Mouse (Mus musculus): ENCODE measurements around the gene Hist1h4f. TPM values are rescaled to one million over a fixed set of nuclear protein-coding genes. Genes with fewer than 3 reads are reported as not detected.
A peak's percentile ranks its signal among the peaks of the same experiment; 100 is the strongest.
"Not testable (repeated sequence)": the region's sequence is repeated elsewhere in the genome, so short reads cannot be mapped to it uniquely, and the experiment has no call there.

Gene Hist1h4f
- total RNA-seq (2014; fragmentation: Nextera tagmentation) (443 and 478 TPM in 2 replicates), total RNA-seq (2017) (2,744 and 3,177 TPM in 2 replicates), polyA plus RNA-seq (2012) (8.0 and 49.6 TPM in 2 replicates)

DNA sequence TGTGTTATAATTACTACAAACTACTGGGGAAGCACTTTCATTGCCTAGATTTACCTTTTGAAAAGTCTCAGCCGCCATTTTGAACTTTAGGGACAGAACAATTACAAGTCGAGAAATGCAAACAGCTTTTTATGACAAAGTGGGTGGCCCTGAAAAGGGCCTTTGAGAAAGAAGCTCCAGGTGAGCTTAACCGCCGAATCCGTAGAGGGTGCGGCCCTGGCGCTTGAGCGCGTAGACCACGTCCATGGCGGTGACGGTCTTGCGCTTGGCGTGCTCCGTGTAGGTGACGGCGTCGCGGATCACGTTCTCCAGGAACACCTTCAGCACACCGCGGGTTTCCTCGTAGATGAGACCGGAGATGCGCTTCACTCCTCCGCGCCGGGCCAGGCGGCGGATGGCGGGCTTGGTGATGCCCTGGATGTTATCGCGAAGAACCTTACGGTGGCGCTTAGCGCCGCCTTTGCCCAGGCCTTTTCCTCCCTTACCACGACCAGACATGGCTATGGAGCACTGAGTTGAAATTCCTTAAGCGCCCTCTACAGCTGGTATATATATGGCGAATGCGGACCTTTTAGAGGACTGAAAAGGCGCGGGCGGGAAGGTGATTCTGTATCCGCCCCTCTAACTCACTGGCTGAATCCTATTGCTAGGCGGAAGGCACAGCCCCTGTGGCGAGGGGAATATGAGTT, at the start of gene Hist1h4f:
Hist1h4f (minus strand) TSS at position 503 of the 689 bp plus-strand sequence.
- ATAC-seq (ENCODE audit: extremely low read depth, insufficient number of reproducible peaks, low FRiP score, poor library complexity, severe bottlenecking) = peak; percentile 45
- peaks cover 40% of the 10 kb centered on the region for H3K4me1 ChIP-seq (ENCODE audit: insufficient read depth, low read depth, low read length)
- H3K36me3 ChIP-seq (replicated peaks) = not testable (repeated sequence)

DNA sequence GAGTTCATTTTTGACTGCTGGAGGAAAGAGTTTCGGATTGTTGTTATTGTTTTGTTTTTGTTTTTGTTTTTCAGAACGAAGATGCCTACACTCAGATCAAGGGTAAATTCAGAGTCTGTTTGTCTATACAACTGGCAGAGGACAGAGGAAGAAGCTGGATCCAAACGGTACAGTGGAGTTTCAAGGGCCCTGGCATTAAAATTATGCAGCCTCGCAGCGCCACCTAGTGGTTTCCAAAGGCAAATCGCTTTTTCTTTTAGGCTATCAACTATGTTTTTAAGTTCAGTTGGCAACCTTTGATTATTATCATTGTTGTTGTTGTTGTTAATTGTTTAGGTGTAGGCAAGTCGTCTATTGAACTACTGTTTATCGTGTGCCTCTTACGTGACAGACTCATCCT, 46.5 kb upstream of the Hist1h4f start:
- Histone ChIP-seq H3K4me1 (ENCODE audit: insufficient read depth, low read depth, low read length) (peaks cover 51% of the 10 kb centered on the region), H3K27me3 (ENCODE audit: insufficient read depth, low read length) (no peaks in the 10 kb centered on the region), H3K9me3 (replicated peaks) (no peaks in the 10 kb centered on the region), H3K36me3 (replicated peaks) (no peaks in the 10 kb centered on the region), H3K4me3 (ENCODE audit: low read depth, low read length) (no peak overlapping the region)
- ATAC-seq (ENCODE audit: extremely low read depth, insufficient number of reproducible peaks, low FRiP score, poor library complexity, severe bottlenecking) = 0 out of 2 replicates have a peak, but pooled peaks have one; percentile 19
- TF ChIP-seq GATA1 (IDR thresholded peaks at IDR 0.05; ENCODE audit: borderline replicate concordance, low read length) (no peak), CTCF (IDR thresholded peaks at IDR 0.05; ENCODE audit: low read depth, low read length) (peak; percentile 49)
- no peak for DNase-seq (ENCODE audit: low spot score)

More for the DNA sequence above, at the start of gene Hist1h4f:
- TF ChIP-seq POLR2AphosphoS5 (IDR thresholded peaks at IDR 0.05; ENCODE audit: insufficient replicate concordance, low read depth, low read length) = peak; percentile 93
- peak within 1 kb of the TSS; percentile 67 for H3K4me3 ChIP-seq (ENCODE audit: low read depth, low read length)
- peak; percentile 20 for DNase-seq (ENCODE audit: low spot score)
- not testable (repeated sequence) for H3K9me3 ChIP-seq (replicated peaks); H3K27me3 ChIP-seq (ENCODE audit: insufficient read depth, low read length)

DNA sequence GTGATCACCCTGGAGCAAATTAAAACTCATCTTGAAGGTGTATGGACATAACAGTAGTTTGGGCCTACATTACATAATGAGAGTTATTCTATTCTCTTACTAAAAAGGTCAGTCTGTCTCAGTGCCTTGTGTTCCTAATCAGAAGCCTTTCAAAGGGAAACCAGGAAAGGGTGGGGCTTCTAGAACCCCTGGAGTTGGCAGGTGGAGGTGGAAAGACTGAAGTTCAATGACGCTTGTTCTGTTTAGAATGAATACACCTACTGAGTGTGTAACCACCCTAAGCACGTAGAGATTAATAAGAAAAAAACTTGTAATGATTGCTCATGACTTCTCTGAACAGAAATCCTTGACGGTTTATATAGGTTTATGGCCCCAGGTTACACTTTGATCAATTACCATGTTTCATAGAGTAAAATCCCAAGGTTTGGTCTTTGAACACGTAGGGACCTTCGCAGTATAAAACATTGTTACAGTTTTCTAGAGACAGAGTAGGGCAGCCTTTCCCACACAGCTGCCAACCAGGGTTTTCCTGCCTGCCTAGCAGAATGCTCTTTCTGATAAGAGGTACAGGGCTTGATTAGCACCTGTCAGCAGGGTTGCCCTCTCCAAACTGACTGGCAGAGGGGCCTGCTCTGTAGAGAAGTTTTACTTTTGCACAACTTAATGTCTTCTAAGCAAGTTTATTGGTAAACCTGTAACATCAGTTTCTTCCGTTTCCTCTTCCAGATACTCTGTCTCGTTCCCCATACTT, 44.3 kb upstream of the Hist1h4f start:
- H3K36me3 ChIP-seq (replicated peaks) = no peaks in the 10 kb centered on the region
- no peak for TF ChIP-seq GATA2 (IDR thresholded peaks at IDR 0.05; ENCODE audit: borderline replicate concordance, low read depth, low read length)
- no peak for TF ChIP-seq POLR2AphosphoS5 (IDR thresholded peaks at IDR 0.05; ENCODE audit: insufficient replicate concordance, low read depth, low read length)
- TF ChIP-seq TAL1 (conservative IDR thresholded peaks at IDR 0.05; ENCODE audit: low read depth, low read length) = peak; percentile 45; the same call in 1 of the 2 replicates
- no peak for TF ChIP-seq GATA1 (IDR thresholded peaks at IDR 0.05; ENCODE audit: borderline replicate concordance, low read length)
- no peaks in the 10 kb centered on the region for H3K27me3 ChIP-seq (ENCODE audit: insufficient read depth, low read length)
- H3K4me1 ChIP-seq (ENCODE audit: insufficient read depth, low read depth, low read length) = peaks cover 70% of the 10 kb centered on the region
- H3K9me3 ChIP-seq (replicated peaks) = no peaks in the 10 kb centered on the region
- no peak overlapping the region; the same call in 1 of the 2 replicates for H3K4me3 ChIP-seq (ENCODE audit: low read depth, low read length)
- no peak for ATAC-seq (ENCODE audit: extremely low read depth, insufficient number of reproducible peaks, low FRiP score, poor library complexity, severe bottlenecking)
- no peak for DNase-seq (ENCODE audit: low spot score)

DNA sequence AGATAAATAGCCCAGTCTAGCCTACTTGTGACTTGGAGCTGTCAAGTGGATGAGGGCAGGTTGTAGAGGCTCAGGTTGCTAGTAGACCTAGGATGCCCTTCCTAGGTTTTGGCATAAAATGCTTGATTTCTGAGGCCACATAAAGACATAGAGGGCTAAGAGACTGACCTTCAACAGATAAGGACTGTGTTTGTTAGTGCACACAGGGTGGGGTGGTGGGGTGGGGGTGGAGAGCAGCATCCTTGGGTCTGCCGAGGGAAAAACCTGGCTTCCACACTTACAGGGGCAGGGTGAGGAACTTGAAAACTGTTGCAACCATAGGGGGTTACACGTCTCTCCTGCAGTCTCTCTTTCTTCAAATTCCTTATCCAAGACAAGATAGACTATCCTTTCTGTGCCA, 43.7 kb upstream of the Hist1h4f start:
- Histone ChIP-seq H3K4me3 (ENCODE audit: low read depth, low read length) (no peak overlapping the region), H3K4me1 (ENCODE audit: insufficient read depth, low read depth, low read length) (peaks cover 74% of the 10 kb centered on the region), H3K27me3 (ENCODE audit: insufficient read depth, low read length) (no peaks in the 10 kb centered on the region), H3K9me3 (replicated peaks) (no peaks in the 10 kb centered on the region), H3K36me3 (replicated peaks) (no peaks in the 10 kb centered on the region)
- ATAC-seq (ENCODE audit: extremely low read depth, insufficient number of reproducible peaks, low FRiP score, poor library complexity, severe bottlenecking) (no peak), DNase-seq (ENCODE audit: low spot score) (no peak)
- TF ChIP-seq TAL1 (conservative IDR thresholded peaks at IDR 0.05; ENCODE audit: low read depth, low read length) (no peak), POLR2AphosphoS5 (IDR thresholded peaks at IDR 0.05; ENCODE audit: insufficient replicate concordance, low read depth, low read length) (no peak), CTCF (IDR thresholded peaks at IDR 0.05; ENCODE audit: low read depth, low read length) (no peak), GATA2 (IDR thresholded peaks at IDR 0.05; ENCODE audit: borderline replicate concordance, low read depth, low read length) (no peak)

DNA sequence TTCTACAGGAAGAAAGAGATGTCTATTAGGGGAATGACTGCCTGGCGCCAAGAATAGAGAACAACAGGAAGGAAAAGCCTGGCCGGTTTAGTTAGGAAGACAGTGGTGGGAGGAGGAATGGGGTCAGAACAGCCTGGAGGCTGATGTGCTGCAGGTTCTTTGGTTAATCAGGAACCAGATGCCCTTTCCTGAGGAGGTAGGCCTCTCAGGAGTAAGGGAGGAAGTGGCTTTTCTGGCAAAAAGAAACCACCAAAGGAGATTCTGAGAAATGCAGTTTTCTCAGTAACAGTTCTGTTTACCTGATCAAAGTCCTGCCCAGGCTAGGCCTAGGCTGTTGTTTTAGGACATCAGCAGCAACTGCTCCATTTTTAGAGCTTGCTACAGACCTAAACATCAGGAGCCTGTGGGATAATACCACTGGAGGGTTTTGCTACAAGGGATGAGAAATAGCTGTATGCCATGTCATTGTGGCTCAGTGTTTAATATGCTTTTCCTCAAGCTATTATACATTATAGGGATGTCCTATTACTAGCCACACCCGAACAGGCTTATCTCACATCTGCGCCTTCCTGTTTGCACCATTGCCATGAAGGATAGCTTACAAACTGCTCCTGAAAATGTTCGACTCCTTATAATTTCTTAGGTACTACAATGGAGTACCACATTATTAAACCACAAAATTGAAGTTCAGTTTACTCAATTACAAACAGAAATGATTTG, 41.8 kb upstream of the Hist1h4f start:
- peak; percentile 47; the same call in 1 of the 2 replicates for ATAC-seq (ENCODE audit: extremely low read depth, insufficient number of reproducible peaks, low FRiP score, poor library complexity, severe bottlenecking)
- TF ChIP-seq POLR2AphosphoS5 (IDR thresholded peaks at IDR 0.05; ENCODE audit: insufficient replicate concordance, low read depth, low read length) (no peak), CTCF (IDR thresholded peaks at IDR 0.05; ENCODE audit: low read depth, low read length) (no peak), GATA1 (IDR thresholded peaks at IDR 0.05; ENCODE audit: borderline replicate concordance, low read length) (no peak), TAL1 (conservative IDR thresholded peaks at IDR 0.05; ENCODE audit: low read depth, low read length) (no peak), GATA2 (IDR thresholded peaks at IDR 0.05; ENCODE audit: borderline replicate concordance, low read depth, low read length) (no peak)
- DNase-seq (ENCODE audit: low spot score) = peak; percentile 28
- no peaks in the 10 kb centered on the region for H3K36me3 ChIP-seq (replicated peaks)
- H3K4me1 ChIP-seq (ENCODE audit: insufficient read depth, low read depth, low read length) = peaks cover 82% of the 10 kb centered on the region
- no peaks in the 10 kb centered on the region for H3K27me3 ChIP-seq (ENCODE audit: insufficient read depth, low read length)
- no peak overlapping the region for H3K4me3 ChIP-seq (ENCODE audit: low read depth, low read length)
- no peaks in the 10 kb centered on the region for H3K9me3 ChIP-seq (replicated peaks)

DNA sequence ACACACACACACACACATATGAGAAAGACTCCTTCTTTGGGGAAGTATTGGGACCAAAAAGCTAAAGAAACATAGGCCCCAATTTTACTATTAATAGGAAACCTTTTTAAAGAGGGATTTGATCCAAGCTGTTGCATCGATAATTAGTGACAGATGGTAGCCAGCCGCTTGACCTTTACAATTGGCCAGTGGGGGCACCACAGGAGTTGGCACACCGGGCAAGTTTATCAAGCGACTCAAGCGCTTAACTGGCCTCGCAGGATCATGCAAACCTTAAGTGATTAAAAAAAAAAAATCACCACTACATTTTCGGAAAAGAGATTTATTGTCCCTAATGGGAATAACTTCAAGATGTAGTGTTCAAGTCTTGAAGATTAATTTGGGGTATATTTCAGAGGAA, 41.2 kb upstream of the Hist1h4f start:
- ATAC-seq (ENCODE audit: extremely low read depth, insufficient number of reproducible peaks, low FRiP score, poor library complexity, severe bottlenecking) (no peak), DNase-seq (ENCODE audit: low spot score) (no peak)
- Histone ChIP-seq H3K4me3 (ENCODE audit: low read depth, low read length) (no peak overlapping the region), H3K9me3 (replicated peaks) (no peaks in the 10 kb centered on the region), H3K4me1 (ENCODE audit: insufficient read depth, low read depth, low read length) (peaks cover 77% of the 10 kb centered on the region), H3K36me3 (replicated peaks) (no peaks in the 10 kb centered on the region), H3K27me3 (ENCODE audit: insufficient read depth, low read length) (no peaks in the 10 kb centered on the region)
- no peak for TF ChIP-seq GATA1 (IDR thresholded peaks at IDR 0.05; ENCODE audit: borderline replicate concordance, low read length)
- no peak for TF ChIP-seq POLR2AphosphoS5 (IDR thresholded peaks at IDR 0.05; ENCODE audit: insufficient replicate concordance, low read depth, low read length)
- no peak for TF ChIP-seq TAL1 (conservative IDR thresholded peaks at IDR 0.05; ENCODE audit: low read depth, low read length)
- TF ChIP-seq GATA2 (IDR thresholded peaks at IDR 0.05; ENCODE audit: borderline replicate concordance, low read depth, low read length) = no peak
- TF ChIP-seq CTCF (IDR thresholded peaks at IDR 0.05; ENCODE audit: low read depth, low read length) = no peak
